Mouse (Mus musculus): Measurements from ENCODE around the gene Snd1.

DNA sequence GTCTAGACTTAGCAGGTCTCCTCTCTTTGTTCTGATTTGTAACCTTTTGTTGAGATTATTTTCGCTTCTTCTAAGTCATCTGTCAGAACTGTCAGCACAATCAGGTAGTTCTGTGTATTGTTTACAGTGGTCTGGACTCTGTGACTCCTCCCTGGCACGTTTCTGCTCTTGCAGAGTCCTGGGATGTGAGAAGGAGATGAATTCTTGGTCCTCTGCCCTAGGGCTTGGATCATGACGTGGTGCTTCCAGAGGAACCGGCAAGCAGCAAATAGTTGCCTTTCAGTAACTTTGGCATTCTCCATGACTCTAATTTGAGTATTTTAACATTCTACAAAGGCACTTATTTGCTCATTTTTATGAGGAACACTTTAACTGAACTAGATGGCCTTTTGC is 242.9 kb downstream of the Snd1 start:
- TF ChIP-seq EP300 (IDR thresholded peaks at IDR 0.05; ENCODE audit: low read depth) (no peak), CTCF (IDR thresholded peaks at IDR 0.05; ENCODE audit: low read depth) (no peak)
